Mouse (Mus musculus) lung, postnatal 14 days (tissue): ENCODE measurements around the gene Acan.

Experiments
- DNase-seq: peaks from one replicate; pipeline ENCODE4 v3.0.0; 2021

Acan gene

DNA sequence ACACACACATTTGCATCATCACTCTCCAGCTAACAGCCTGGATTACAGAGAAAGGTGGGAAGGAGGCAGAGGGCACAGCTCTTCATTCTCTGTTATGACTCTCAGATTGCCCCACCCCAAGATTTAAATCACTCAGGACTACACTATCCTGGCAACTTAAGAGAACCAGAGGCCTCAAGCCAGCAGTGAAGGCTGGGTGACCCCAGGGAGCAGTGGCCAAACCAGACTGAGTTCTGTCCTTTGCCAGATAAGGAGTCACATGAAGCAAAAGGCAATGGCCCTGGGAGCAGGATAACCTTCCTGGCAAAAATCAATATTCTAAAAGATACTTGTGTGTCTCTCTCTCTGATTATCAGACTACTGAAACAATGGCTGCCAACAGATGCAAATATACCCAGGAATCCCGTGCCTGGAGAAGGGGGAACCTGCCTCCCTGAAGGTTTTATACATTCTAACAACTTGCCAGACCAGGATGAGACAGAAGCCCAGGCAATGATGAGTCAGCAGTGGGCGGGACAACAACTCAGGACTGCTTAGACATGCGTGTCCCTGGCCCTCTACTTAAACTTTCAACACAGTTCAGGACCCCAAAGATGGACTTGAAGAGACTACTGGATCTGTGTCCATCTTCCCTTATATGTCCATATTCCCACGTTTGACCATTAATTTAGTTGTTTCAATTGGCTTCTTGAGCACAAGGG is 86.8 kb downstream of the Acan start:
- DNase-seq, result no peak

DNA sequence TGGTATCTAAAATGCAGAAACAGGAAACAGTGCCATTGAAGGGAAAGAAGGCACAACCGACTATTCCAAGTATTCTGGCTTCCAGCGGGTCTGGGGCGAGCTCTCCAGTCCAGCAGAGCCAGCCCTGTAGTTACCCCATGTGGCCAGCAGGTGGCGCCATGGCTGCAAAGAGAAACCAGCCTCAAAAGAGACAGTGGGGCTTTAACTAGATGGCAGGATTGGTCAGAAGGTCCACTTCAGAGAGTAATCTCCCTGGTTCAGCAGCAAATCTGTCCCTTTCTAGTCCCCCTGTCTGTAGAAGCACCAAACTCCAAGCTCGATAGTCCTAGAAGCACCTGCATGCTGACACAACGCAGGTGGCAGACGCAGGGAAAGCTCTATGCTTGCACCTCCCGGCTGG is 87.6 kb downstream of the Acan start:
- peak; percentile 84 for DNase-seq

DNA sequence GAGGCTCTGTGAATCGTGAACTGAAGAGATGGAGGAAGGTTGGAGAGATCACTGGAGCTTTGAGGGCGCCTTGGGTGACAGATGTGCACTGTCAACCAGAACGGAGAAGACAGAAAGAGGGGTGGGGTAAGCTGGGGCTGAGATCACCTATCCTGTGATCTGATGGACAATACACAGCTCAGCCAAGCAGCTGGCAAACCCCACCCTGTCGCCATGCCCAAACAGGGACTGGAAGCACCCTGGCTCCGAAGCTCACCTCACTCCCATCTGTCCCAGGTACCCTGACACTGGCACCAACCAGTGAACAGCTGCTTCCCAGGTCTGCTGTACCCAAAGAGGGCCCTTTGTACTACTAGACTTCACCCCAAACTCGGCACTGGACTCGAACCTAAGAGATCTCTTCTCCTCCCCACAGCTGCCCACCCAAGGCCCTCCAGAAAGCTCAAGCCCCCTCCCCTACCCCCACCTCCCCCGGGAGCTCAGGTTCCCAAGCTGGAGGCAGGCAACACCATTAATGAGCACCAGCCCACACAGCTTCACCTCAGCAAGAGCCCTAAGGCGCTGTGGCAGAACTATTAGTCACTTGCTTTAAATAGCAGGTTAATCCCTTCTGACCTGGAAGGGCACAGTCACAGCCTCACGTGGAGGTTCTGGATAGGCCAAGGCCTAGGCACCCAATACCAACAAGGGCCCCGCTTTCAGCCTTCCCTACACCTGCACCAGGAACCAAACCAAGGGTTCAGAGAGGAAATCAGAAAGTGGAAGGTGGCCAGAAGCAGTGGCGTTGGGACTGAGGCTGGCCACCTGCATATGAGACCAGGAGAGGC is 93.9 kb downstream of the Acan start:
- no peak for DNase-seq

DNA sequence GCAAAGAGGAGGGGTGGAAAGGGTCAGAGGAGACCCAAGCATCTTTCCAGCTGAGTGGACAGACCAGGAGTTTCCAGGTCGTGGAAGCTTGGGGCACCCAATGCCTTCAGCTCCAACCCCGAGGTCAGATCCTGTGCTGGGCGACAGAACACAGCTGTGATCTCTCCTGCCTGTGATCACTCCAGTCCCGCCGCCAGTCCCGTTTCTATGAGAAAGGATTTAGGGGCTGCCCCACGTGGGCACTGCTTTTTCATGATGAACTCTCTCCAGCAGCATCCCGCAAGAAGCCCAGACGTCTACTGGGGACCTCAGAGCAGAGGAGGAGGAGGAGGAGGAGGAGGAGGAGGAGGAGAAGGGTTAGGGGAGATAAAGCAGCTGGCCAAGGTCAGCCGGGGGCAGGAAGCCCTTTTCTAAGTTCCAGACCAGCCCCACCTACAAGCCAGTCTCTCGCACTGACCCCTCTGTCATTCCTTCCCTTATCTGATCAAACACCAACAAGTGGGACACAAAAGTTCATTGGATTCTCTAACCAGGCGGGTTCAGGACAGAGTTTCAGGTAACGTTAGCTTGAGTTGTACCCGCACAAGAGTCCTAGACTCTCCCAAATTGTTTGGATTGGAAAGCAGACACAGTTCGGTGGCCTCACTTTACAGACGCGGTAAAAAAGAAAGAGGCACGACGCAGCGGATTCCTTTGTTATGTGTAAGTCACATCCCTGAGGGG is 94.8 kb downstream of the Acan start:
- DNase-seq, result peak; percentile 60

DNA sequence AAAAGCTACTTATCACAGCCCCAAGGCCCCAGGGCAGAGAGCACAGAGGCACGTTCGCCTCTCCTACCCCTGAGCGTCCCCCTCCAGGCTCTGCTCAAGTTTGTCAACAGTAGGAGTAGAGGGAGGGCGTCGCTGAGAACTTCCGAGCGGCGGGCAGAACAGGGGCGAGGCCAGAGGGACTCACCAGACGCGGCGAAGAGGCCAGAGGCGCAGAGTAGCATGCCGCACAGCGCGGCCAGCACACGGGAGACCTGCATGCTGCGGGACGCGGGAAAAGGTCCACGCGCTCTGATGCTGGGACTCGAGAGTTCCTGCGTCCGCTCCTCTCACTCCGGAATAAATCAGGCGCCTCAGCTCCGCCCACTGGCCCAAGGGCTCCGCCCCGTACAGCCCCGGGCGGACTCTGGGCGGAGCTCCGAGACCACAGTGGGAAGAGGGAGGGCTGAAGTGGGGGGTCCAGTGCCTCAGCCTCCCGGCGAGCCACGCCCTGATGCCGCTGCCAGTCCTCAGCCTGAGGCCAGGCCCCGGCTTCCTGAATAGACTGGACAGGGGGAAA is 95.5 kb downstream of the Acan start, which contains the start of gene Mfge8:
TSS of gene Mfge8 (minus strand) at position 350 of the 556 bp plus-strand sequence.
- peak; percentile 92 for DNase-seq

DNA sequence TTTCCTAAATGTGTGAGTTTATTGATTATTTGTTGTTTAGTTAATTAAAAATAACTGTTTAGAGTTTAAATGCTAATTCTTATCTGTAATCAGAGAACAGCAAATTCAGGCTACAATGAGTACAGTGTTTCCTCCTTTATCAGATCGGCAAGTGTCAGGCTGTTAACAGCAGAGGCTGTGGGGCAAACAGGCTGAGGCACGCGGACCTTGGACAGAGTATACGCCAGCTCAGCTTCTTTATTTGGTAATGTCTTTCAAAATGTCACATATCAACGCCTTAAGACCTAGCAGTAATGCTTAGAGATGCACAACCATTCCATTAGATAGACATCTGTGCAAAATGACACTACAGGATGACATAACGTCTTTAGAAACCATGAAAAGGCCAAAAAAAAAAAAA is 96.2 kb downstream of the Acan start:
- no peak for DNase-seq

DNA sequence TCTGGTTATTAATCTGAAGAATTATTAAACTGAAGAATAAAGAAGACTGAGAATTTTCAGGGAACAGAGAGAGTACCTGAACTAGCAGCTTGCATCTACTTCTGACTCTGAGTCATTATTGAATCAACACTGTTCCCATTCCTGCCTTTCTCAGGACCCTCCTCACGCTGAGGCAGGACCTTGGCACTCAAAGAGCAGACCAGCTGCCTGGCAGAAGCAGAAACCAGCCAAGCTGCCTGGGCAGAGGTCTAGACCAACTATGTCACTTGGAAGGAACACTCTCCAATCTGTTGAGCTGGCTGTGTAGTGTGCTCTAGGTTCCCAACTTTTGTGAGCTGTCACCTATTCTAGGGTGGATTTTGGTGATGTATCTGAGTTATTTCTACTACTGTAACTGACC is 106.1 kb downstream of the Acan start:
- DNase-seq, result no peak
